Mouse (Mus musculus) MEL (cell line): ENCODE measurements around the gene Anapc10.

ENCODE experiments used
- CHD1 ChIP-seq: IDR thresholded peaks from 2 replicates; pipeline ENCODE4 v1.6.1; 2012; ENCODE audit warnings: low read depth, mild to moderate bottlenecking, inconsistent platforms, low read length, improper control_type of control experiment
- CHD2 ChIP-seq: IDR thresholded peaks from 2 replicates; pipeline ENCODE4 v1.6.1; 2011; ENCODE audit warnings: low read length, improper control_type of control experiment
- CTCF ChIP-seq, 3 experiments: IDR thresholded peaks in 2 of 3; conservative IDR thresholded peaks in 1 of 3; 2 replicates each; pipeline ENCODE4 v1.5.1; 2011 to 2012; ENCODE audit warnings: low read length in 3 of 3, low read depth in 2 of 3, mild to moderate bottlenecking in 2 of 3, improper control_type of control experiment in 1 of 3, inconsistent platforms in 1 of 3, mixed read lengths in 1 of 3, moderate library complexity in 1 of 3; ENCODE audit not compliant: control insufficient read depth in 1 of 3, insufficient read depth in 1 of 3, poor library complexity in 1 of 3, severe bottlenecking in 1 of 3
- ELF1 ChIP-seq: IDR thresholded peaks from 2 replicates; pipeline ENCODE4 v1.6.1; 2014; ENCODE audit warnings: low read depth, mild to moderate bottlenecking, inconsistent platforms, low read length, improper control_type of control experiment, moderate library complexity
- EP300 ChIP-seq, 2 experiments: IDR thresholded peaks; 2 replicates each; pipeline ENCODE4 v1.6.1; 2011; ENCODE audit warnings: improper control_type of control experiment in 2 of 2, low read length in 2 of 2, low read depth in 1 of 2, mild to moderate bottlenecking in 1 of 2
- MAFK ChIP-seq: IDR thresholded peaks from 2 replicates; pipeline ENCODE4 v1.6.1; 2011; ENCODE audit warnings: low read depth, mild to moderate bottlenecking, low read length, improper control_type of control experiment, borderline replicate concordance
- MYB ChIP-seq: IDR thresholded peaks from 2 replicates; pipeline ENCODE4 v1.6.1; 2011; ENCODE audit warnings: mild to moderate bottlenecking, low read depth, low read length, improper control_type of control experiment
- POLR2A ChIP-seq, 2 experiments: IDR thresholded peaks; 2 replicates each; pipeline ENCODE4 v1.6.1; 2011 to 2012; ENCODE audit warnings: low read length in 2 of 2, mild to moderate bottlenecking in 2 of 2, control low read depth in 1 of 2, improper control_type of control experiment in 1 of 2, low read depth in 1 of 2, moderate library complexity in 1 of 2; ENCODE audit not compliant: control insufficient read depth in 1 of 2, insufficient read depth in 1 of 2, poor library complexity in 1 of 2
- POLR2AphosphoS2 ChIP-seq: IDR thresholded peaks from 2 replicates; pipeline ENCODE4 v1.6.1; 2011; ENCODE audit warnings: low read length, improper control_type of control experiment
- POLR2AphosphoS5 ChIP-seq: IDR thresholded peaks from 2 replicates; pipeline ENCODE4 v1.6.1; 2012; ENCODE audit warnings: low read depth, borderline replicate concordance, mild to moderate bottlenecking, inconsistent platforms, low read length, moderate library complexity, mixed read lengths
- SMC3 ChIP-seq: IDR thresholded peaks from 2 replicates; pipeline ENCODE4 v1.6.1; 2011; ENCODE audit warnings: low read depth, low read length, improper control_type of control experiment
- TAL1 ChIP-seq: IDR thresholded peaks from 2 replicates; pipeline ENCODE4 v1.6.1; 2012; ENCODE audit warnings: mild to moderate bottlenecking, inconsistent platforms, low read length, moderate library complexity, mixed read lengths
- USF2 ChIP-seq, 2 experiments: IDR thresholded peaks; 2 replicates each; pipeline ENCODE4 v1.6.1; 2011 to 2012; ENCODE audit warnings: improper control_type of control experiment in 2 of 2, low read length in 2 of 2, borderline replicate concordance in 1 of 2, inconsistent platforms in 1 of 2, low read depth in 1 of 2, mild to moderate bottlenecking in 1 of 2; ENCODE audit not compliant: insufficient read depth in 1 of 2
- ZC3H11A ChIP-seq: IDR thresholded peaks from 2 replicates; pipeline ENCODE4 v1.6.1; 2012; ENCODE audit warnings: low read depth, mild to moderate bottlenecking, inconsistent platforms, low read length, improper control_type of control experiment

- TF ChIP-seq CTCF (IDR thresholded peaks at IDR 0.05 in 2 of 3, conservative IDR thresholded peaks at IDR 0.05 in 1 of 3; ENCODE audit: control insufficient read depth in 1 of 3, insufficient read depth in 1 of 3, low read depth in 2 of 3, low read length in 3 of 3, poor library complexity in 1 of 3, severe bottlenecking in 1 of 3), result no peak
- no peak for TF ChIP-seq ZC3H11A
- TF ChIP-seq SMC3, result no peak
- TF ChIP-seq CHD2, result no peak
- TF ChIP-seq ELF1, result no peak
- no peak for TF ChIP-seq POLR2A (IDR thresholded peaks at IDR 0.05; ENCODE audit: control insufficient read depth in 1 of 2, insufficient read depth in 1 of 2, low read depth in 1 of 2, low read length in 2 of 2, poor library complexity in 1 of 2)
- no peak for TF ChIP-seq POLR2AphosphoS5
- no peak for TF ChIP-seq MAFK
- TF ChIP-seq POLR2AphosphoS2, result no peak
- no peak for TF ChIP-seq USF2 (IDR thresholded peaks at IDR 0.05; ENCODE audit: borderline replicate concordance in 1 of 2, insufficient read depth in 1 of 2, low read depth in 1 of 2, low read length in 2 of 2)
- no peak for TF ChIP-seq MYB
- TF ChIP-seq TAL1, result no peak
- no peak for TF ChIP-seq CHD1
- no peak for TF ChIP-seq EP300 (IDR thresholded peaks at IDR 0.05; ENCODE audit: low read depth in 1 of 2, low read length in 2 of 2)
Observed at GRCm38 (mm10) chr8:79826534-79826933, 114.9 kb downstream of the Anapc10 start.
